Mouse (Mus musculus) MEL (cell line): ENCODE data around the gene Rnf24. TPM values are rescaled to one million over a fixed set of nuclear protein-coding genes. Genes with fewer than 3 reads are reported as not detected.

ENCODE experiments used
- DNase-seq: peaks from one replicate; pipeline ENCODE4 v3.0.0; 2011; ENCODE audit warnings: low read depth, low spot score
- H3K27ac ChIP-seq: 2 replicates; pipeline ENCODE4 v1.5.1; 2012; ENCODE audit warnings: low read depth, mild to moderate bottlenecking, control low read depth, low read length, moderate library complexity; ENCODE audit not compliant: control insufficient read depth
- H3K27me3 ChIP-seq, 2 experiments: fragments of 150-350 bp in 1 of 2; sonication (generic) in 1 of 2; 2 replicates each; pipeline ENCODE4 v1.6.1; 2012; ENCODE audit warnings: low read length in 2 of 2, mild to moderate bottlenecking in 2 of 2, improper control_type of control experiment in 1 of 2, moderate library complexity in 1 of 2; ENCODE audit not compliant: insufficient read depth in 2 of 2, control insufficient read depth in 1 of 2
- H3K36me3 ChIP-seq, 2 experiments: 2 replicates each; pipeline ENCODE4 v1.6.1; 2012 to 2014; ENCODE audit warnings: low read length in 2 of 2, improper control_type of control experiment in 1 of 2, inconsistent platforms in 1 of 2, mild to moderate bottlenecking in 1 of 2; ENCODE audit not compliant: insufficient read depth in 2 of 2, control insufficient read depth in 1 of 2
- H3K4me1 ChIP-seq, 2 experiments: fragments of 150-350 bp in 1 of 2; sonication (generic) in 1 of 2; 2 replicates each; pipeline ENCODE4 v1.6.1; 2012; ENCODE audit warnings: low read length in 2 of 2, improper control_type of control experiment in 1 of 2, mild to moderate bottlenecking in 1 of 2; ENCODE audit not compliant: insufficient read depth in 2 of 2, control insufficient read depth in 1 of 2
- H3K4me3 ChIP-seq, 2 experiments: fragments of 150-350 bp in 1 of 2; sonication (generic) in 1 of 2; 2 replicates each; pipeline ENCODE4 v1.5.1; 2012; ENCODE audit warnings: low read depth in 2 of 2, low read length in 2 of 2, mild to moderate bottlenecking in 2 of 2, moderate library complexity in 2 of 2, control low read depth in 1 of 2, improper control_type of control experiment in 1 of 2; ENCODE audit not compliant: control insufficient read depth in 1 of 2, insufficient read depth in 1 of 2
- H3K79me2 ChIP-seq: 2 replicates; pipeline ENCODE4 v1.6.1; 2012; ENCODE audit warnings: mild to moderate bottlenecking, low read length, moderate library complexity; ENCODE audit not compliant: control insufficient read depth, poor library complexity, insufficient read depth
- H3K9ac ChIP-seq: 2 replicates; pipeline ENCODE4 v1.6.1; 2012; ENCODE audit warnings: low read depth, mild to moderate bottlenecking, control low read depth, low read length, moderate library complexity; ENCODE audit not compliant: control insufficient read depth, poor library complexity, severe bottlenecking
- H3K9me3 ChIP-seq: fragments of 150-350 bp; sonication (generic); replicated peaks from 2 replicates; pipeline ENCODE4 v1.6.1; 2012; ENCODE audit warnings: mild to moderate bottlenecking, low read length, improper control_type of control experiment, moderate library complexity; ENCODE audit not compliant: insufficient read depth
- BHLHE40 ChIP-seq: IDR thresholded peaks from 2 replicates; pipeline ENCODE4 v1.6.1; 2012; ENCODE audit warnings: low read depth, mild to moderate bottlenecking, inconsistent platforms, low read length, improper control_type of control experiment, borderline replicate concordance
- CTCF ChIP-seq, 3 experiments: IDR thresholded peaks in 2 of 3; conservative IDR thresholded peaks in 1 of 3; 2 replicates each; pipeline ENCODE4 v1.5.1; 2011 to 2012; ENCODE audit warnings: low read length in 3 of 3, low read depth in 2 of 3, mild to moderate bottlenecking in 2 of 3, improper control_type of control experiment in 1 of 3, inconsistent platforms in 1 of 3, mixed read lengths in 1 of 3, moderate library complexity in 1 of 3; ENCODE audit not compliant: control insufficient read depth in 1 of 3, insufficient read depth in 1 of 3, poor library complexity in 1 of 3, severe bottlenecking in 1 of 3
- E2F4 ChIP-seq: IDR thresholded peaks from 2 replicates; pipeline ENCODE4 v1.6.1; 2011; ENCODE audit warnings: low read depth, low read length, improper control_type of control experiment, borderline replicate concordance
- ELF1 ChIP-seq: IDR thresholded peaks from 2 replicates; pipeline ENCODE4 v1.6.1; 2014; ENCODE audit warnings: low read depth, mild to moderate bottlenecking, inconsistent platforms, low read length, improper control_type of control experiment, moderate library complexity
- EP300 ChIP-seq, 2 experiments: IDR thresholded peaks; 2 replicates each; pipeline ENCODE4 v1.6.1; 2011; ENCODE audit warnings: improper control_type of control experiment in 2 of 2, low read length in 2 of 2, low read depth in 1 of 2, mild to moderate bottlenecking in 1 of 2
- ETS1 ChIP-seq: IDR thresholded peaks from 2 replicates; pipeline ENCODE4 v1.6.1; 2012; ENCODE audit warnings: low read depth, mild to moderate bottlenecking, inconsistent platforms, low read length, improper control_type of control experiment, moderate library complexity
- GABPA ChIP-seq: IDR thresholded peaks from 2 replicates; pipeline ENCODE4 v1.6.1; 2012; ENCODE audit warnings: low read depth, mild to moderate bottlenecking, inconsistent platforms, low read length, improper control_type of control experiment, moderate library complexity
- GATA1 ChIP-seq: IDR thresholded peaks from 2 replicates; pipeline ENCODE4 v1.6.1; 2011; ENCODE audit warnings: low read depth, low read length, improper control_type of control experiment
- HCFC1 ChIP-seq: IDR thresholded peaks from 2 replicates; pipeline ENCODE4 v1.6.1; 2012; ENCODE audit warnings: low read depth, mild to moderate bottlenecking, inconsistent platforms, low read length, improper control_type of control experiment, moderate library complexity
- JUND ChIP-seq: IDR thresholded peaks from 2 replicates; pipeline ENCODE4 v1.6.1; 2011; ENCODE audit warnings: low read depth, mild to moderate bottlenecking, improper control_type of control experiment, low read length
- KAT2A ChIP-seq: conservative IDR thresholded peaks from 2 replicates; pipeline ENCODE4 v1.6.1; 2012; ENCODE audit warnings: low read depth, low read length, improper control_type of control experiment, inconsistent platforms
- MAX ChIP-seq: IDR thresholded peaks from 2 replicates; pipeline ENCODE4 v1.6.1; 2011; ENCODE audit warnings: low read length, improper control_type of control experiment
- MAZ ChIP-seq: IDR thresholded peaks from 2 replicates; pipeline ENCODE4 v1.6.1; 2012; ENCODE audit warnings: low read depth, mild to moderate bottlenecking, inconsistent platforms, low read length, improper control_type of control experiment
- MEF2A ChIP-seq: IDR thresholded peaks from 2 replicates; pipeline ENCODE4 v1.6.1; 2014; ENCODE audit warnings: low read depth, mild to moderate bottlenecking, inconsistent platforms, low read length, improper control_type of control experiment; ENCODE audit not compliant: poor library complexity, insufficient replicate concordance, severe bottlenecking; ENCODE audit errors: extremely low read depth
- MXI1 ChIP-seq: IDR thresholded peaks from 2 replicates; pipeline ENCODE4 v1.6.1; 2011; ENCODE audit warnings: mild to moderate bottlenecking, low read depth, low read length, improper control_type of control experiment
- MYB ChIP-seq: IDR thresholded peaks from 2 replicates; pipeline ENCODE4 v1.6.1; 2011; ENCODE audit warnings: mild to moderate bottlenecking, low read depth, low read length, improper control_type of control experiment
- NELFE ChIP-seq: IDR thresholded peaks from 2 replicates; pipeline ENCODE4 v1.6.1; 2011; ENCODE audit warnings: low read depth, low read length, improper control_type of control experiment
- POLR2AphosphoS2 ChIP-seq: IDR thresholded peaks from 2 replicates; pipeline ENCODE4 v1.6.1; 2011; ENCODE audit warnings: low read length, improper control_type of control experiment
- POLR2AphosphoS5 ChIP-seq: IDR thresholded peaks from 2 replicates; pipeline ENCODE4 v1.6.1; 2012; ENCODE audit warnings: low read depth, borderline replicate concordance, mild to moderate bottlenecking, inconsistent platforms, low read length, moderate library complexity, mixed read lengths
- RAD21 ChIP-seq: IDR thresholded peaks from 2 replicates; pipeline ENCODE4 v1.6.1; 2011; ENCODE audit warnings: mild to moderate bottlenecking, low read depth, low read length, improper control_type of control experiment
- RCOR1 ChIP-seq: IDR thresholded peaks from 2 replicates; pipeline ENCODE4 v1.6.1; 2012; ENCODE audit warnings: low read depth, mild to moderate bottlenecking, inconsistent platforms, low read length, improper control_type of control experiment
- SIN3A ChIP-seq: IDR thresholded peaks from 2 replicates; pipeline ENCODE4 v1.6.1; 2012; ENCODE audit warnings: low read length, improper control_type of control experiment, inconsistent platforms
- TBP ChIP-seq: IDR thresholded peaks from 2 replicates; pipeline ENCODE4 v1.8.0; 2011; ENCODE audit warnings: low read depth, low read length, improper control_type of control experiment
- TCF12 ChIP-seq: IDR thresholded peaks from 2 replicates; pipeline ENCODE4 v1.6.1; 2014; ENCODE audit warnings: low read depth, mild to moderate bottlenecking, inconsistent platforms, low read length, improper control_type of control experiment, moderate library complexity
- UBTF ChIP-seq: IDR thresholded peaks from 2 replicates; pipeline ENCODE4 v1.6.1; 2012; ENCODE audit warnings: low read depth, mild to moderate bottlenecking, inconsistent platforms, low read length, improper control_type of control experiment, moderate library complexity, borderline replicate concordance; ENCODE audit not compliant: insufficient read depth
- USF1 ChIP-seq: IDR thresholded peaks from 2 replicates; pipeline ENCODE4 v1.6.1; 2014; ENCODE audit warnings: low read depth, mild to moderate bottlenecking, inconsistent platforms, low read length, improper control_type of control experiment, moderate library complexity
- USF2 ChIP-seq, 2 experiments: IDR thresholded peaks; 2 replicates each; pipeline ENCODE4 v1.6.1; 2011 to 2012; ENCODE audit warnings: improper control_type of control experiment in 2 of 2, low read length in 2 of 2, borderline replicate concordance in 1 of 2, inconsistent platforms in 1 of 2, low read depth in 1 of 2, mild to moderate bottlenecking in 1 of 2; ENCODE audit not compliant: insufficient read depth in 1 of 2
- ZC3H11A ChIP-seq: IDR thresholded peaks from 2 replicates; pipeline ENCODE4 v1.6.1; 2012; ENCODE audit warnings: low read depth, mild to moderate bottlenecking, inconsistent platforms, low read length, improper control_type of control experiment
- ZKSCAN1 ChIP-seq: IDR thresholded peaks from 2 replicates; pipeline ENCODE4 v1.6.1; 2012; ENCODE audit warnings: low read depth, mild to moderate bottlenecking, inconsistent platforms, low read length, improper control_type of control experiment, moderate library complexity
- ZMIZ1 ChIP-seq: IDR thresholded peaks from 2 replicates; pipeline ENCODE4 v1.6.1; 2012; ENCODE audit warnings: low read depth, mild to moderate bottlenecking, inconsistent platforms, low read length, improper control_type of control experiment, moderate library complexity
- ZNF384 ChIP-seq: IDR thresholded peaks from 2 replicates; pipeline ENCODE4 v1.6.1; 2012; ENCODE audit warnings: low read depth, mild to moderate bottlenecking, inconsistent platforms, low read length, improper control_type of control experiment
- polyA plus RNA-seq, 2 experiments: library from polyadenylated mRNA; stranded (reverse) in 1 of 2; unstranded in 1 of 2; fragments of >175 nt in 1 of 2; fragments of >200 nt in 1 of 2; gene quantifications; 2 replicates each; pipeline versions ENCODE4 v1.2.1 to v1.2.4; 2012; ENCODE audit warnings: low replicate concordance in 2 of 2, low read depth in 1 of 2; ENCODE audit not compliant: insufficient read length in 2 of 2, insufficient read depth in 1 of 2, missing spikeins in 1 of 2
- total RNA-seq: library from RNA; depleted of rRNA; stranded (reverse); fragments of 300-350 nt; gene quantifications from 2 replicates; pipeline ENCODE4 v1.2.3, GENCODE M21; 2012

Gene Rnf24
- total and polyA plus RNA-seq, 3 experiments: 0.73 to 2.9 TPM; not detected in 1

- H3K27ac ChIP-seq: no peak overlapping the region
- no peak for DNase-seq
- H3K4me1 ChIP-seq: no peaks in the 10 kb centered on the region
- no peaks in the 10 kb centered on the region for H3K36me3 ChIP-seq
- no peak overlapping the region for H3K4me3 ChIP-seq
- no peak overlapping the region for H3K9ac ChIP-seq
- H3K79me2 ChIP-seq: no peaks in the 10 kb centered on the region
- H3K27me3 ChIP-seq: peaks cover 4 to 5% of the 10 kb centered on the region in 2 experiments; a peak in 2 of 4 replicates
- TF ChIP-seq MAX: no peak
- no peak for TF ChIP-seq E2F4
- TF ChIP-seq ZKSCAN1: no peak
- TF ChIP-seq USF1: no peak
- TF ChIP-seq MXI1: no peak
- TF ChIP-seq ZC3H11A: no peak
- no peak for TF ChIP-seq HCFC1
- TF ChIP-seq RCOR1: no peak
- TF ChIP-seq GATA1: no peak
- TF ChIP-seq USF2 (IDR thresholded peaks at IDR 0.05; ENCODE audit: borderline replicate concordance in 1 of 2, insufficient read depth in 1 of 2, low read depth in 1 of 2, low read length in 2 of 2): no peak
- no peak for TF ChIP-seq ZNF384
- TF ChIP-seq POLR2AphosphoS2: no peak
- no peak for TF ChIP-seq ELF1
- TF ChIP-seq CTCF (IDR thresholded peaks at IDR 0.05 in 2 of 3, conservative IDR thresholded peaks at IDR 0.05 in 1 of 3; ENCODE audit: control insufficient read depth in 1 of 3, insufficient read depth in 1 of 3, low read depth in 2 of 3, low read length in 3 of 3, poor library complexity in 1 of 3, severe bottlenecking in 1 of 3): no peak
- no peak for TF ChIP-seq MAZ
- TF ChIP-seq TCF12: no peak
- no peak for TF ChIP-seq SIN3A
- no peaks in the 10 kb centered on the region for H3K9me3 ChIP-seq
Measured at GRCm38 (mm10) chr2:131370828-131371227, 18.1 kb upstream of the Rnf24 start.

GRCm38 (mm10) chr2:131364689-131365088 lies 12.0 kb upstream of the Rnf24 start:
- no peaks in the 10 kb centered on the region for H3K9me3 ChIP-seq
- no peak overlapping the region for H3K4me3 ChIP-seq
- H3K9ac ChIP-seq: no peak overlapping the region
- no peaks in the 10 kb centered on the region for H3K4me1 ChIP-seq
- H3K27me3 ChIP-seq: peaks cover 4 to 6% of the 10 kb centered on the region in 2 experiments
- DNase-seq: no peak
- H3K36me3 ChIP-seq: no peaks in the 10 kb centered on the region
- no peak for TF ChIP-seq TCF12
- no peak for TF ChIP-seq BHLHE40
- no peak for TF ChIP-seq SIN3A
- TF ChIP-seq NELFE: no peak
- TF ChIP-seq RAD21: no peak
- TF ChIP-seq JUND: no peak
- no peak for TF ChIP-seq MAX
- TF ChIP-seq EP300 (IDR thresholded peaks at IDR 0.05; ENCODE audit: low read depth in 1 of 2, low read length in 2 of 2): no peak
- no peak for TF ChIP-seq KAT2A
- no peak for TF ChIP-seq ZMIZ1
- no peak for TF ChIP-seq MEF2A
- TF ChIP-seq GABPA: no peak
- no peak for TF ChIP-seq ETS1
- no peak for TF ChIP-seq MYB
- no peak for TF ChIP-seq UBTF
- no peak for TF ChIP-seq POLR2AphosphoS5
- no peak for TF ChIP-seq ZC3H11A
- no peak for TF ChIP-seq TBP
- H3K27ac ChIP-seq: no peak overlapping the region
- H3K79me2 ChIP-seq: no peaks in the 10 kb centered on the region
